In genomic region chr3:126725647-126726046, GRCm38 (mm10) we compare ENCODE assay signal across 34 mouse cellular contexts.
DNase-seq lines count a peak whose midpoint lies in the region; ATAC-seq and TF ChIP-seq lines count a peak whose summit lies in the region.
"Had no signal": no experiment of that assay in that cellular context is flagged by ENCODE, and none has a peak within 500 bp of the region (broad histone marks: within the 10 kb centered on the region; RNA-seq: fewer than 3 reads in every experiment).

No protein-coding gene starts in this region.

- H3K9me3 ChIP-seq in hindbrain, postnatal 0 days (ENCODE audit: low read length): no peaks in the 10 kb centered on the region
- H3K9me3 ChIP-seq in hindbrain, embryonic 12.5 days (replicated peaks): no peaks in the 10 kb centered on the region
- no peaks in the 10 kb centered on the region for H3K9me3 ChIP-seq in forebrain, embryonic 15.5 days
- H3K9me3 ChIP-seq in midbrain, embryonic 16.5 days (replicated peaks; ENCODE audit: control insufficient read depth, low read length, poor library complexity, severe bottlenecking): no peaks in the 10 kb centered on the region
- H3K9me3 ChIP-seq: embryonic facial prominence, embryonic 15.5 days; heart, embryonic 15.5 days; hindbrain, embryonic 15.5 days; kidney, embryonic 15.5 days; limb, embryonic 10.5 days; liver, embryonic 15.5 days; lung, embryonic 15.5 days; megakaryocyte, embryonic 14.5 days; midbrain, embryonic 13.5 days; neural tube, embryonic 12.5 days had no signal

- H3K36me3 ChIP-seq in hindbrain, postnatal 0 days (ENCODE audit: insufficient read depth, low read length): no peaks in the 10 kb centered on the region; the same call in 1 of the 2 replicates
- H3K36me3 ChIP-seq in hindbrain, embryonic 12.5 days: no peaks in the 10 kb centered on the region
- H3K36me3 ChIP-seq in forebrain, embryonic 15.5 days: no peaks in the 10 kb centered on the region
- H3K36me3 ChIP-seq in midbrain, embryonic 16.5 days (ENCODE audit: control insufficient read depth, insufficient read depth, low read length): no peaks in the 10 kb centered on the region
- H3K36me3 ChIP-seq: embryonic facial prominence, embryonic 15.5 days; G1E; heart, embryonic 15.5 days; hindbrain, embryonic 15.5 days; kidney, embryonic 15.5 days; limb, embryonic 10.5 days; liver, embryonic 15.5 days; lung, embryonic 15.5 days; midbrain, embryonic 13.5 days; neural tube, embryonic 12.5 days had no signal

- no peak overlapping the region for H3K9ac ChIP-seq in hindbrain, postnatal 0 days (replicated peaks; ENCODE audit: low read length)
- H3K9ac ChIP-seq in hindbrain, embryonic 12.5 days: no peak overlapping the region
- no peak overlapping the region for H3K9ac ChIP-seq in forebrain, embryonic 15.5 days (replicated peaks)
- no peak overlapping the region for H3K9ac ChIP-seq in midbrain, embryonic 16.5 days (ENCODE audit: low read depth, low read length)
- H3K9ac ChIP-seq: embryonic facial prominence, embryonic 15.5 days; heart, embryonic 15.5 days; hindbrain, embryonic 15.5 days; kidney, embryonic 15.5 days; liver, embryonic 15.5 days; lung, embryonic 15.5 days; midbrain, embryonic 13.5 days; neural tube, embryonic 12.5 days had no signal

- WGBS in hindbrain, postnatal 0 days: 69% methylated on average over 9 of the region's 9 CpGs
- WGBS in hindbrain, embryonic 12.5 days: 78% methylated on average over 9 of the region's 9 CpGs
- 37% methylated on average over 9 of the region's 9 CpGs for WGBS in forebrain, embryonic 15.5 days
- WGBS in midbrain, embryonic 16.5 days: 67% methylated on average over 9 of the region's 9 CpGs

- no peak overlapping the region for H3K27ac ChIP-seq in hindbrain, postnatal 0 days
- no peak overlapping the region for H3K27ac ChIP-seq in hindbrain, embryonic 12.5 days
- H3K27ac ChIP-seq in forebrain, embryonic 15.5 days (replicated peaks): no peak overlapping the region
- H3K27ac ChIP-seq in layer of hippocampus, adult 2 months: no peak overlapping the region
- H3K27ac ChIP-seq in midbrain, embryonic 16.5 days (ENCODE audit: low read length): no peak overlapping the region
- H3K27ac ChIP-seq: embryonic facial prominence, embryonic 15.5 days; heart, embryonic 15.5 days; hindbrain, embryonic 15.5 days; kidney, embryonic 15.5 days; left cerebral cortex, adult 2 months; limb, embryonic 10.5 days; liver, embryonic 15.5 days; lung, embryonic 15.5 days; midbrain, embryonic 13.5 days; neural tube, embryonic 12.5 days had no signal

- H3K4me2 ChIP-seq in hindbrain, postnatal 0 days (ENCODE audit: low read depth, low read length): no peak overlapping the region
- H3K4me2 ChIP-seq in hindbrain, embryonic 12.5 days (replicated peaks): no peak overlapping the region
- H3K4me2 ChIP-seq in forebrain, embryonic 15.5 days (replicated peaks): no peak overlapping the region
- H3K4me2 ChIP-seq in midbrain, embryonic 16.5 days (ENCODE audit: low read length): no peak overlapping the region
- H3K4me2 ChIP-seq: embryonic facial prominence, embryonic 15.5 days; heart, embryonic 15.5 days; hindbrain, embryonic 15.5 days; kidney, embryonic 15.5 days; liver, embryonic 15.5 days; lung, embryonic 15.5 days; midbrain, embryonic 13.5 days; neural tube, embryonic 12.5 days had no signal

- H3K27me3 ChIP-seq in hindbrain, postnatal 0 days (ENCODE audit: insufficient read depth, low read length): no peaks in the 10 kb centered on the region
- no peaks in the 10 kb centered on the region for H3K27me3 ChIP-seq in hindbrain, embryonic 12.5 days
- H3K27me3 ChIP-seq in forebrain, embryonic 15.5 days: no peaks in the 10 kb centered on the region
- H3K27me3 ChIP-seq in midbrain, embryonic 16.5 days (ENCODE audit: control insufficient read depth, insufficient read depth, low read depth, low read length): no peaks in the 10 kb centered on the region
- H3K27me3 ChIP-seq: CH12.LX; embryonic facial prominence, embryonic 15.5 days; heart, embryonic 15.5 days; hindbrain, embryonic 15.5 days; kidney, embryonic 15.5 days; liver, embryonic 15.5 days; lung, embryonic 15.5 days; megakaryocyte, embryonic 14.5 days; midbrain, embryonic 13.5 days; neural tube, embryonic 12.5 days; Patski had no signal

- no peak overlapping the region for H3K4me3 ChIP-seq in hindbrain, postnatal 0 days (ENCODE audit: low read length)
- H3K4me3 ChIP-seq in hindbrain, embryonic 12.5 days: no peak overlapping the region
- H3K4me3 ChIP-seq in forebrain, embryonic 15.5 days: no peak overlapping the region
- no peak overlapping the region for H3K4me3 ChIP-seq in layer of hippocampus, adult 2 months
- H3K4me3 ChIP-seq in midbrain, embryonic 16.5 days (ENCODE audit: low read depth, low read length): no peak overlapping the region
- H3K4me3 ChIP-seq: embryonic facial prominence, embryonic 15.5 days; heart, embryonic 15.5 days; hindbrain, embryonic 15.5 days; kidney, embryonic 15.5 days; left cerebral cortex, adult 2 months; limb, embryonic 10.5 days; liver, embryonic 15.5 days; lung, embryonic 15.5 days; megakaryocyte, embryonic 14.5 days; midbrain, embryonic 13.5 days; neural tube, embryonic 12.5 days had no signal

- no peak for TF ChIP-seq CTCF in hindbrain, postnatal 0 days (IDR thresholded peaks at IDR 0.05; ENCODE audit: low read depth)
- no peak for TF ChIP-seq CTCF in layer of hippocampus, adult 2 months (conservative IDR thresholded peaks at IDR 0.05)

- ATAC-seq in hindbrain, postnatal 0 days: no peak
- no peak for ATAC-seq in hindbrain, embryonic 12.5 days (ENCODE audit: low FRiP score)
- ATAC-seq in forebrain, embryonic 15.5 days (replicated peaks): peak; percentile 59; the same call in 1 of the 2 replicates
- ATAC-seq in midbrain, embryonic 16.5 days: no peak
- ATAC-seq: intestine, postnatal 0 days; midbrain, embryonic 13.5 days; Patski had no signal

- H3K4me1 ChIP-seq in hindbrain, postnatal 0 days (ENCODE audit: insufficient read depth, low read length): 0 out of 2 replicates have a peak, but pooled peaks cover 9% of the 10 kb centered on the region
- H3K4me1 ChIP-seq in hindbrain, embryonic 12.5 days: no peaks in the 10 kb centered on the region
- peaks cover 17% of the 10 kb centered on the region for H3K4me1 ChIP-seq in forebrain, embryonic 15.5 days
- H3K4me1 ChIP-seq in midbrain, embryonic 16.5 days (ENCODE audit: control insufficient read depth, insufficient read depth, low read length): peaks cover 2% of the 10 kb centered on the region; the same call in 1 of the 2 replicates
- H3K4me1 ChIP-seq: embryonic facial prominence, embryonic 15.5 days; kidney, embryonic 15.5 days; limb, embryonic 10.5 days; liver, embryonic 15.5 days; lung, embryonic 15.5 days; megakaryocyte, embryonic 14.5 days; midbrain, embryonic 13.5 days; neural tube, embryonic 12.5 days had no signal

- DNase-seq in hindbrain, postnatal 0 days (ENCODE audit: low spot score): peak; percentile 25
- peak; percentile 49 to 55 for DNase-seq in layer of hippocampus, adult 2 months (ENCODE audit: low spot score in 2 of 2)
- DNase-seq in layer of hippocampus, postnatal 36 days: peak; percentile 24 to 44
- DNase-seq in adrenal gland, adult (ENCODE audit: inconsistent age in 2 of 2, low spot score in 1 of 2): no peak
- DNase-seq in kidney, adult 8-10 months: no peak
- DNase-seq: adrenal gland, postnatal 14 days; B cell, adult 2 months; cerebellum, adult 9-10 months; gastrocnemius, postnatal 25 days; heart, adult 18-20 months; heart, postnatal 4 days; kidney, postnatal 36 days; liver; lung, postnatal 36 days; right cerebral cortex, adult 18-20 months; thymus, postnatal 14 days had no signal

Comparison
In these comparisons a context has a peak if more than half of its experiments do, and no peak if none do; other contexts are left out.
1. DNase-seq: peak in hindbrain, postnatal 0 days (single experiment), layer of hippocampus, adult 2 months (2 of 2) and layer of hippocampus, postnatal 36 days (2 of 2); none in adrenal gland, adult (0 of 2) and kidney, adult 8-10 months (0 of 2).